Mouse (Mus musculus): ENCODE results near the gene Tmem150c.
A peak's percentile ranks its signal among the peaks of the same experiment; 100 is the strongest.

Tmem150c gene

DNA sequence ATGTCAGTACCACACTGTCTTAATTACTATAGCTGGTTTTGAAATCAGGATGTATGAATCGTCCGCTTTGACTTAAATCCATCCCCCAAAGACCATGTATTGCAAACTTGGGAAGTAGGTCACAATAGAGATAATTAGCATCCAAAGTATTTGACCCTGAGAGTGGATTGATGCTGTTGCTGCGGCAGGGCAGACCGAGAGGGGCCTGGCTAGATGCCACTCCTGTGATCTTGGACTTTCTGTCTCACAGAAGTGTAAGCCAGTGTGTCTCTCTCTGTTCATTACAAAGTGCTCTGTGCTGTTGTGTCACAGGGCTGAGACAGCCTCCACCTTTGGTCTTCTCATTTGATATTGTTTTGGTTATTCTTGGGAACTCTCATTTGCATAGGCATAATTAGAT lies 12.5 kb upstream of the Tmem150c start:
- peak in 1 of 2 experiments; percentile 46 for DNase-seq (ENCODE audit: inconsistent age in 2 of 2, low spot score in 1 of 2)

DNA sequence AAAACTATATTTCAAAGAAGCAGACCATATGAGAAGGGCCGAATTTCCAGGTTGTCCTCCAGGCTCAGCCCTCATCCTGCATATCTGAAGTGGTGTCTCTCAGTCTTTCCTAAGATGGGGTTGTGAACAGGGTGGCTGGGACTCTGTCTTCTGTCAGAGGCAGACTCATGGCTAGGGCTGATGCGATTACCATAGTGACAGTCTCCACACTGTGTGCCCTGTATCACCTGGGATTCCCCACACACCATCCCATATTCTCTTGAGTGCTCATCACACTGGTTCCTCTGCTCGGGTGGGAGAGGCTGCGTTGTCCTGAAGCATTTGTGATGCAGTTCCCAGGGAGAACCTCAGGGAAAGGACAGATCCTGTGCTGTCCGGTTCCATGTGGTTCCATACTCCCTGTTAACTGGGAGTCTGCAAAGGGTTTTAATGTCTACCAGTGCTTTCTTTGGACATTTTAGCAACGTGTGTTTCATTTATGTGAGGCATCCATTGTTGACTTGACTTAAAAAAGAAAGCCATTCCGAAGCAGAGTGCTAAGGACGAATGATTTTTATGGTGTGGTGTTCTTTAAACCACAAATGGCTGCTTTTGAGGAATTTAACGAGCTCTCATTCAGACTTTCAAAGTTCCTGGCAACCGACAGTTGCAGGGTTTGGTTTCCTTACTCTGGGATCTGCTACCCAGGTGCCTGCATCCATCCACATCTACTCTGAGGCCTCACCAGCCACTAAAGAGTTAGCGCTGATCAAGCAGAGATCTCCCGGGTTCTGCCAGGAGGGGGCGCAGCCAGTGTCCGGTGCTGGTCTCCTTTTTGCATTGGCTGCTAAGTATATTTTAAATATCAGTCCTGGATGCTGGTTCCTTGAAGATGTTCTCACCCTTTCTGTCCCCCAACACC lies 7.2 kb upstream of the Tmem150c start:
- DNase-seq (ENCODE audit: inconsistent age in 2 of 2, low spot score in 1 of 2) = peak; percentile 43 to 84

DNA sequence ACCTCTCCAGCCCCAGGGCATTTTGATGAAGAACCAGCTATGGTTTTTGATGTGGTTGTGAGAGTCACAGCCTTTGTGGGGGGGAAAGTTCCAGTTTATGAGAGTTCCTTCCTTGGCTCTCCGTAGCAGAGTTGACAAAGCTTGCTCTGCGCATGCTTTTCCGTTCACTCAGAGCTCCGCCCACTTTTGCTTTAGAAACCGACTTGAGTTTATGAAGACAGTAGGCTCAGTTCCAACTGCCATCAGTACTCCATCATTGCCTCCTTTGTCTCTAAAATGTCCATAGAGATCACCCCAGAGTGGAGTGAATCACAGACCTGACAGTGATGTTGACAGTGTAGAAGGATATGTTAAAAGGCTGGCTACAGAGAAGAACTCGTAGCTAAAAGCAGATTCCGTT lies 3.8 kb upstream of the Tmem150c start:
- DNase-seq (ENCODE audit: inconsistent age in 2 of 2, low spot score in 1 of 2) = peak in 1 of 2 experiments; percentile 60

DNA sequence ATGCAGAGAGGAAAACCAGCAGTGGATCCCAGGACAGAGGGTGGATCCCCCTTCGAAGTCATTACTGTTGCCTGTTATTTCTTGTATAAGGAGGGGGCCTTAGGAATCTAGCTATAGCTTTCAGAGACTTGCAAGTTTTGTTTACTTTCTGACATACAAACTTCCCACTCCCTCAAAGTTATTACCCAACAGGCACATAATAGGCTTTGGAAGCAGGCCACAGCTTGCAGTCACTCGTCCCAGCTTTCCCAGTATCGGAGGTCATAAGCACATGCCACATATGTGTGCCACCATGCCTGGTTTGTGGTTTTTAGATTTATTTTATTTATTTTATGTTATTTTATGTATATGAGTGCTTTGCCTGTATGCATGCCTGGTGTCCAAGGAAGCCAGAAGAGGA lies 3.2 kb upstream of the Tmem150c start:
- DNase-seq (ENCODE audit: inconsistent age in 2 of 2, low spot score in 1 of 2) = no peak

DNA sequence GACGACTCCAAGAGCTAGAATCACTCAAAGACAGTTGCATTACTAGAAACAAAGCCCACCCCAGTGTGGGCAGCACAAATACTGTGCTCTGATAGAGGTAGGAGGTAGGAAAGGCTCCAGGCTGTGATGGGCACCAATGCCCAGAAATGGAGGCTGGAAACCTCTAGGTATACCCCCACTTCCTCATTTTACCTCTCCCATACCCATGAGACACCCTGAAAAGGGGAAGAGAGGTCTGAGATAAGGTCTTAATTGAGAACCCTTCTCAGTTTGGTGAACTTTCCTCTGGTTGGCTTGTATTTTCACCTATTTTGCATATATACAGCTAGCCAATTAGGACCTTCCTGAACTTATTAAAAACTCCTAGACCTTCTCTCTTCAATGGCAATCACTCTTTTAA lies 2.4 kb upstream of the Tmem150c start:
- no peak for DNase-seq (ENCODE audit: inconsistent age in 2 of 2, low spot score in 1 of 2)

DNA sequence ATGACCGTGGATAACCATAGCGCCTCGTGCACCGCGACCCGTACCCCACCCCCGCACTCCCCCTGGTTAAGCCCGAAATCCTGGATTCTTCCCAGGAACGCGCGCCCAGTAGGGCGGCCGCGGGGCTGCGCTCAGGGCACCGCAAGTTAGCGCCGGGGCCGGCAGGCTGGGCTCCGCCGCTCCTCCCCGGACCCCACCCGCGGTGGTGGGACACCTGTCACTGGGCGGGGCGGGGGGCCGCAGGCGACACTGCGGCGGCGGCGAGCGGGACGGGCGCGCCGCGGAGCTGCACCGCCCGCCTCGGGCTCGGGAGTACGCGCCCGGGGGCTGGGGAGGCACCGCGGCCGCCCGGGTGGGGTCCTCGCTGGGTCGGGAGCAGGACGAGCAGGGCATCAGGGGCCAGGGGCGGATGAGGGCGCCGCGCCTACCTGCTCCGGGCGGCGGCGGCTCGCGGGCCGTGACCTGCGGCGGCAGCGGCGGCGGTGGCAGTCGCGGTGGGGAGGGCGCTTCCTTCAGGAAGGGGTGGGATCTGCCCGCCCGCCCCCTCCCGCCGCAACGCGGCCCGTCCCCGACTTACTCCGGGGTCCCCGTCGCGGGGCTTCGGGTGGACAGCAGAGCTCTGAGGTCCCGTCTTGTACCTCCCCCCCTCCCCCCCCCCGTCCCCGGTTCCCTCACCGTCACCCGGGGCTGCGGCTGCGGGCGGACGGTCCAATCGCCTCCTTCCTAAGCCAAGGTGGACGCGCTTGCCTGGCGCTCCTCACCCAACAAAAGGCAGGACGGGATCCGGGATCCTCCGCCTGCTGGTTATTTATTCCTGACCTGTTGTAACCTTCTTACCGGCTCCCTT lies 594 bp downstream of the Tmem150c start:
- peak; percentile 34 to 77 for DNase-seq (ENCODE audit: inconsistent age in 2 of 2, low spot score in 1 of 2)

DNA sequence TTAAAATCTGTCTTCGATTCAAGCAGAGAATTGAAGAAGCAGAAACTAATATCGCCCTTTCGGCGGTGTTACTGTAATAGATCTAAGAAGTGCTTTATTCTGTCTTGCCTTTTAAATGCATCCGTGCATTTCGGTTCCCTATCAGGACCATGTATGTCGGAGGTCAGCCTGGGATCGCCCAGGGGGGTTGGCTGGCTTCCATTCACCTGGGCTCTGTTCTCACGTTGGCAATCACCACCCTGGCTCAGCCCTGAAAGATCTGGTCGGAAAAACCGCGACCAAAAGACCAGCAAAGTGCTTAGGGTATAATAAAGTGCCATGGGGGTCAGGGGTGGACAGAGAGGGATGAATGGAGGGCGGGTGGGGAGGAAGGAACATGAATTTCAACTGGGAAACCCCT lies 1.3 kb downstream of the Tmem150c start:
- DNase-seq (ENCODE audit: inconsistent age in 2 of 2, low spot score in 1 of 2) = no peak

DNA sequence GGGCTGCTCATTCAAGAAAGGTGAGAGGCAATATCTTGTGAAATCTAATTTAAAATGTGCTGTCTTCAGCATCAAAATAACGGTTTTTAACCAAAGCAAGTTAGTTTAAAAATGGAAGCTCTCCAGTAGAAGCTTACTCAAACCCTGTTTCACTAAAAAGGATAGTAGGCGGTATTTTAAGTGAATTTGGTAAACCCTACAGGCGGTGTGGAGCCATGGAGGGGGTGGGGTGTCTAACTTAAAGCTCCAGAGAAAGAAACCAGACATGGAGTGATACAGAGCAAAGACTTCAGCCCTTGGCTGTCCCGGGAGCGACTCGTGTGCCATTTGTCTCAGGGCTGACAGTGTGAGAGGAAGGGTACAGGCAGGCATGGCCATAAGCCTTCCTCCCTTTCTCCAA lies 4.0 kb downstream of the Tmem150c start:
- no peak for DNase-seq (ENCODE audit: inconsistent age in 2 of 2, low spot score in 1 of 2)

DNA sequence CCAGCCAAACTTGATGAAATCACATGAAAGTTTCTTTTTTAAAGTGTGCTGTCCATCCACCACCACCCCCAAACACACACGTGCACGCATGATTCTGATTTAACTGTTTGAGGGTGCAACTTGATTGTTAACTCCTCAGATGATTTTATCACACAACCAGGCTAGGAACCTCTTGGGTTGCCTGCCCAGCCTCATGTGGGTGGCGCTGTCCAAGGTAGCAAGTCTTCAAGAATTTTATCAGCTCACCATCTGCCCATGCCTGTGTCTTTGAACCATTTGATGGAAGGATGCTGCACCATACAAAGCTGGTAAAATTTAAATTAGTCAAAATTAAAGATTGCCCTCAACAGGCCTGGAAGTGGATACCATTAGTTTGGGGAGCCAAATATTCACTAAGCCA lies 9.6 kb downstream of the Tmem150c start:
- no peak for DNase-seq (ENCODE audit: inconsistent age in 2 of 2, low spot score in 1 of 2)

DNA sequence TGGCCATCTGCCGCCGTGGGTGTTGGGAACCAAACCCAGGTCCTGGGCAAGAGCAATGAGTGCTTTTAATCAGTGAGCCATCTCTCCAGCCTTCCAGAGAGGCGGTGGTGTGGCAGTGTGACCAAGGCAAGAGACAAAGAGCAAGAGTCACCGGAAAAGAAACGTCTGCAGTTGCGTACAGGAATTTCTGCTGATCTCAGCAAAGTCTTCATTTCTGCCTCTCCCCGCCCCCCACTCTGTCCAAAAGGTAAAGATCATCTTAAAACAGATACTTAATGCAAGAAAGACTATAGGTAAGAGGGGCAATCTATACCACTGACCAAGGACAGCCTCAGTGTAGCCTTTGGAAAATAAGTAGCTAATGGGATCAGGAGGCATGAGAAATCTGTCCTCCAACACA lies 14.8 kb downstream of the Tmem150c start:
- DNase-seq (ENCODE audit: inconsistent age in 2 of 2, low spot score in 1 of 2) = no peak

DNA sequence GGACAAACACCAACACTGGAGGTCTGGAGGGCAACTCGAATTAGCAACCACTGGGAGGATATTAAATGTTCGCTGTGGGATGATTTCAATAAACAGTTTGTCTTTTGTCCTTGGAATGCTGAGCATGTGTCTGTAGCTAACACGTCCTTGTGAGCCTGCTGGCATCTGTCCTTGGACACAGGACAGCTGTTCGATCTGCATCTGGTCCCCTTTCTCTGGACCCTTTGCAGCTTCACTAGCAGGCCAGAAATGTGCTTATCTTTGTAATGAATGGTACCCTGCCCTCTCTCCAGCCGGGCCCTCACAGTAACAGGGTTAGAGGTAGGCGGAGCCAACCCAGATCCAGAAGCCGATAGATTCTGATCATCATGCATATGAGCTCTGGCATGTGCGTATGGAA lies 32.3 kb downstream of the Tmem150c start:
- DNase-seq (ENCODE audit: inconsistent age in 2 of 2, low spot score in 1 of 2) = peak in 1 of 2 experiments; percentile 64

DNA sequence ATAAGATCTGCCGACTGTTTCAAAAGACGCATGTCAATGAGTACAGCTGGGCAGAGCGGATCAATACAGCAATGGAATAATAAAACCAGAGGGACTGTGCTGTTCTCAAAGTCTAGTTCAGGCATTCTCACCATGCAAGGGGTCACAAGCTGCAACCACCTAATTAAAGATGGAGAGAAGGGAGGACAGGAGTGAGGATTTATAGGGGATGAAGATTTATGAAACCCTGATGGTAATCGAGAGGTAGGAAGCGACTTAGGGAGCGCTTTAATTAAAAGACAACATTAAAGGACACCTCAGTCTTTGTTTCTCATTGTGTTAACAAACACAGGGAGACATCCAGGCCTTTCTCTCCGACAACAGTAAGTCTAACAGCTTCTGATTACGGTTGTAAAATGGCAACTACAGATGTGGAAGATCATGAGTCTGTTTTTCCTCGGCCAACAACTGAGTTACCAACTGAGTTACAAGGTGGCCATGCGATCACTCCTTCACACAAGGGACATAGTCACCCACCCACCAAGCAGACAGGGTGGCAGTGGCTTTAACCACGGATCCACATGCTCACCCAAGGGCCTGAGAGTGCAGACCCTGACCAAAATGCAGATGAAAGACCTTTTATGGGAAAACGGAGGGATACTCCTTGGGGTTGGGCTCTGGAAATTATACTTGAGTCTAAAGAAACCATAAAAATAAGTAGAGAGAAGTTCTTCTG lies 34.0 kb downstream of the Tmem150c start:
- no peak for DNase-seq (ENCODE audit: inconsistent age in 2 of 2, low spot score in 1 of 2)

DNA sequence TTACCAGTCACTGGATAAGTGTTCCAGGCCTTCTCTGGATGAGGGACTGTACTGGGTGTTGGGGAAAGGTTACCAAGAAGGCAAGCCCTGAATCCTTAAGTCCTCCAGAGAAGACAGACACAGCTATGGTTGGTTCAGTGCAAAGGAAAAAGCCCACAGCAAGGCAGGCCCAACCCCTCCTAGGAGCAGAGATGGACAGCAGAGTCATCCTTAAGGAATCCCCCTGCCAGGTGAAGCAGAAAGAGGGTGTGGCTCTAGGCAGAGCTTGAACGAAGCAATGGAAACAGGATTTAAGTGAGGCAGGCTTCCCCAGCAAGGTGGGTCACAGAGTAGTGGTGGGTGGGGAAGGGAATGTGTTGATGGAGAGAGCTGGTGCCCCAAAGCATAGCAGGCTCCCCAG lies 35.1 kb downstream of the Tmem150c start:
- DNase-seq (ENCODE audit: inconsistent age in 2 of 2, low spot score in 1 of 2) = no peak

DNA sequence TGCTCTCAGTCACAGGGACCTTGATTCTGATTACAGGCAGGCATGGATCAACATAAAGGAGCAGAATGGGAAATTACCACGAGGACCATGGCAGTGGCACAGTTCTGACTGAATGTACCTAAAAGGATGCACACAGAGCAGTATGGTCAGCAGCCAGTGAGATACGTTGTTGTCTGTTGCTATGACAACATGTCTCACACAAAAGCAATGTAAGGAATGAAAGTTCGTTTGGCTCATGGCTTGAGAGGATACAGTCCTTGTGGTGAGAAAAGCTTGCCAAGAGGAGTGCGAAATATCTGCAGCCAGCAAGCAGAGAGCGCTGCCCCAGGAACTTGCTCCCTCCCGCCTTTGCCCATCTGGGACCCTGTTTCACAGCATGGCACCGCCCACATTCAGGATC lies 36.3 kb downstream of the Tmem150c start:
- no peak for DNase-seq (ENCODE audit: inconsistent age in 2 of 2, low spot score in 1 of 2)

DNA sequence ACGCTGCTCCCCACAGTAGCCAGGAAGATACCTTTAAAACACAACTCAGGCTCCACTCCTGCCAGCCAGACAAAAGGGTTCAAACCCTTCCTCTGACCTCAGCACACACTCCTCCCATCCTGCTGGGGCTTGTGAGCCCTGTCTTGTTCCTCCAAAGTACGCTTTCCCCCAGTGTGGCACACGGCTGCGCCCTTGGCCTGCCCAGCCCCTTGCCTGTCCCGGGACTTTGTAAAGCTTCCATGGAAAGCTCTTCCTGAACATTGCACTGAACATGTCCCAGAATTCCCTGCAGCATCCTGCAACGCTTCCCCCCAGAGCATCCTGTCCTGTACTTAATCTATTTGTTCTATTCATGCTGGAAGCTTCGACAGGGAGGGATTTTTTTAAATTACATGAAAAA lies 38.4 kb downstream of the Tmem150c start:
- no peak for DNase-seq (ENCODE audit: inconsistent age in 2 of 2, low spot score in 1 of 2)

DNA sequence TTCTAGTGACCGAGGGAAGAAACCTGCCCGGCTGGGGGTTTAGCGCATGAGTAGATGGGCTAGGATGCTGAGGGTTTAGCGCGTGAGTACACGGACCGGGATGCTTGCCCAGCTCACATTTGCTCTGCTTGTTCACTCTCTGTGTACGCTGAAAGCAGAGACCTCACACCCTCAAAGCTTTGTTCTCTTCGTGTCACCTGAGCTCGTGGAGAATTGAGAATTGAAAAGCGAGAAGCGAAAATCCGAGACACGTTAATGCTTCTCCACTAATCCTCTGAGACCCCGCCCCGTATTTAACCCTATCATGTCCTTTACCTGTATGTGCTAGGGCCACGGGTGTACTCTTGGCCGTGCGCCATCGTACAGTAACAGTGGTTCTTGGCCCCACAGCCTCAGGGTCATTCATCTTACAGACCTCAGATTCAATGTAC lies 38.9 kb downstream of the Tmem150c start:
- no peak for DNase-seq (ENCODE audit: inconsistent age in 2 of 2, low spot score in 1 of 2)

DNA sequence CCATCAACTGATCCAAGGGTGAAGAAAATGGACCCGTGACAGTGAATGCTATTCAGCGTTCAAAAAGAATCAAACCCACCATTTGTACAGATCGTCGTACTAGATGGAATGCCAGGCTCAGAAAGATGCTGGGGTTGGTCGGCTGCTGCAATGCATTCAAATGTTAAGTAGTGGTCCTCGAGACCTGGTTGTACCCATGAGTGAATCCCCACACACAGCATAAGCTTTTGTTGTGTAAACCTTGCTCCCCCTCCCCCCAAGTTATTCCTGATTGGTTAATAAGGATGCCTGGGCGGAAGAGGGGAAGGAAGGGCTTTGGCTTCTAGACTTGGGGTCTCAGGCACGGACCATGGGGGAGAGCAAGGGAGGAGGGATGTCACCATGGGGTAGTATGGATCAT lies 40.3 kb downstream of the Tmem150c start:
- DNase-seq (ENCODE audit: inconsistent age in 2 of 2, low spot score in 1 of 2) = no peak

DNA sequence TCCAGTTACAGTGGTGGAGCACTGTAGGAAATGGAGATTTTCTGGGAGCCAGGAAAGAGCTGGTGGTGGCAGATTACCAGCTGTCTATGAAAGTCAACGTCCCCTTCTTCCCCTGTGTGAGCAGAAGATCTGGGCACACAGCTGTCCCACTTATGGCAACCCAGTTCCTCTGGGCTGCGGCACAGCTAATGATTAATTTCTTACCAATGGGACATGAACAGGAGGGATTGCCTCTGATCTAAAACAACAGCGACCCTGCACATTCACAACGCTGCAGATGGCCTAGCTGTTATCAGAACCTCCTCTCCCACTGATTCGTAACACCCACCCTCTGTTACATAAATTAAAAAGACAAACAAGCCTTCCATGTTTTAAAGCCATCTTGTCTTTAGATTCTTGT lies 46.2 kb downstream of the Tmem150c start:
- DNase-seq (ENCODE audit: inconsistent age in 2 of 2, low spot score in 1 of 2) = no peak

DNA sequence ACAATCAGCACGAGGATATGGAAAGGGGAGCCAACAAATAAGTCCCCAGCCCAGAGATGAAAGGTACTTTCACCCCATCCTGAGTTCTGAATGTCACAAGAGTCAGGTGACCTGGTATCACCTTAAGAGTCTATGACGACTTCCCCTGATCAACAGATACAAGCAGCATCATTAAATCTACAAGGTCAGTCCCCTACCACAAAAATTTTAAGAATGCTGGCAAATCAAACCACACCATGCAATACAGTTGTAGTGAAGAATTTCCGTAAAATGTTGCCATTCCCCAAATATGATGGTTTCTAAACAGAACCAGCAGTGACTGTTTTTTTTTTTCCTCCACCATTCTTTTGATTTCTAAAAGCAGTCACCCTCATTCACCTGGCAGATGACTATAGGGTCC lies 49.0 kb downstream of the Tmem150c start:
- DNase-seq (ENCODE audit: inconsistent age in 2 of 2, low spot score in 1 of 2) = no peak

DNA sequence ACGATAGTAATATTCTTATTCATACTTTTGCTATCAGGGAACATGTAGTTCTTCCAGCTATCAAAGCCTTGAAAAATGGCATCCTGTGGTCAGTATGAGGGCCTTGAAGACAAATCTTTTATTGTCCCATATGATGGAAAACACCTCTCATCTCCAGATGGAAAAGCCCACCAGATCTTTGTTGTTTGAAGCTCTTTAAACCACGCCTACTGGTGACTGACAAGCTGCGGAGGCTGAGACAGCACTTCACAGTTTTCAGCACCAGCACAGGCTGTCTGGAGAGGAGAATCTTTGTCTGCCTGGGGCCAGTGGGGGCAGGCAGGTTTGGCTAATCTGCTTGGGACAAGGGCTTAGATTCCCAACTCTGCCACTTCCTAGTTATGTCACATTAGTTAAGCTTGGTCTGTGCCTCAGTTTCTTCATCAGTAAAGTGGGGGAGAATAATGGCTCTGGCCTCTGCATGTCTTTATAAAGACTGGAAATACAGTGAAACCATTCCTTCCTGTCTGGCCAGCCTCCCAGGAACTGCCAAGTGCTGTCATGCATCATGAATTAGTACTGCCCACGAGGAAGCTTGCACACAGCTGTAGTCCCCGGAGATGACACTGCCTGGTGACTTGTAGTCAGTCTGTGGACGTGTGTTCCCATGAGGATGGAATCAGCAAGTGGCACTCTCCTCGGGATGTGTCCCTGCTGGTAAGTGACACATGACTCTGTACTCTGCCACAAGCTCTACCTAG lies 49.9 kb downstream of the Tmem150c start:
- DNase-seq (ENCODE audit: inconsistent age in 2 of 2, low spot score in 1 of 2) = peak; percentile 43 to 71

DNA sequence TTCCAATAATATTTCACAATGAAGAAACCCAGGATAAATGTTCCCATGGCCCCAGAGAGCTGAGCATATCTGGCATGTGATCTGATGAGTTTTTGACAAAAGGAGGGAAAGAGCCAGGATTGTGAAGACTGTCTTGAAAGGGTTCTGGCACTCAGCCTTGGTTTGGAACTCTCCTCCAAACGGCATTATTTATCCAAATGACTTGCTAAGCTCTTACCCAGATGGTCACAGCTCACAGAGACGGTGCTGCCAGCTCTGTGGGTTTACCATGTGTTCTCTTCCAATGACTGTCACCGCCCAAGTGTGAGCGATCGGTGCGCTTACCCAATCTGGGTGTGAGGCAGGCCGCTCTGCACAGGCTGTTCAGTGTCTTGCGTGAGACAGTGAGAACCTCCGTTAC lies 50.7 kb downstream of the Tmem150c start:
- no peak for DNase-seq (ENCODE audit: inconsistent age in 2 of 2, low spot score in 1 of 2)
